Mouse (Mus musculus) C2C12 (cell line): ENCODE results near the gene 1700011L22Rik.

ENCODE experiments used
- CEBPB ChIP-seq: IDR thresholded peaks from one replicate; pipeline ENCODE4 v1.6.1; 2011; ENCODE audit warnings: low read depth, mild to moderate bottlenecking, control low read depth, moderate library complexity
- CTCF ChIP-seq: IDR thresholded peaks from one replicate; pipeline ENCODE4 v1.5.1; 2011; ENCODE audit not compliant: control insufficient read depth, insufficient read depth, insufficient read length
- FOSL1 ChIP-seq: IDR thresholded peaks from one replicate; pipeline ENCODE4 v1.8.0; 2011; ENCODE audit warnings: mild to moderate bottlenecking, low read length; ENCODE audit not compliant: poor library complexity, insufficient read depth, severe bottlenecking
- MAX ChIP-seq: IDR thresholded peaks from one replicate; pipeline ENCODE4 v1.6.1; 2011; ENCODE audit warnings: mild to moderate bottlenecking, control low read depth
- MYOD1 ChIP-seq: IDR thresholded peaks from one replicate; pipeline ENCODE4 v1.6.1; 2011; ENCODE audit warnings: low read depth; ENCODE audit not compliant: control insufficient read depth, insufficient read length
- MYOG ChIP-seq: IDR thresholded peaks from one replicate; pipeline ENCODE4 v1.6.1; 2011; ENCODE audit not compliant: control insufficient read depth, insufficient read length; ENCODE audit errors: extremely low read depth
- USF1 ChIP-seq: IDR thresholded peaks from one replicate; pipeline ENCODE4 v1.6.1; 2011; ENCODE audit warnings: low read depth, mild to moderate bottlenecking, control low read depth, moderate library complexity

DNA sequence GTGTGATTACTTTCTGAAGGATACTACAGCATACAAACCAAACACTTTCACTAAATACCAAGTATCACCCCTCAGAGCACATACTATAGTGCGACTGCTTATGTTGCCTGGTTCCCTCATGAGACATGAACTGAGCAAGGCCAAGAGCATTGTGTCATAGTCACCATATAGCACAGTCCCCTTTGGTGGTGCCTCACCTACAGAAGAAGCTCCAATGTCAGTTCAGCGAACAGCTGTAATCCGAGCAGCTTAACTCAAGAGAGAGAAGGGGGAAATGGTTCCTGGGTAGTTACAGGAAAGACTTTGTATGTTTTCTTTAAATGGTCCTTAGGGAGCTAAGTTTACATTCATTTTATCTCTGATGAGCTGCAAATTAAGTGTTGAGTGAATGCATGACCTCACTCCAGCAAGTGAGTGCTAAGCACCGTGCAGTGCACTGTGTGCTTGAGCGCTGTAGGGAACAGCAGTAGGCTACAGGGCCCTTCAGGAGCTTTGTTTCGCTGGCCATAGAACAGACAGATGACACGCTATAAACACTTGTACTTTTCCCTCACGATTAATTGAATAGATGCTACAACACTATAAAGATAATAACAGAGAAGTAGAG, 29.0 kb upstream of the 1700011L22Rik start:
- TF ChIP-seq CTCF (no peak), MAX (no peak), FOSL1 (no peak), MYOG (no peak), USF1 (no peak), CEBPB (no peak), MYOD1 (no peak)
